Mouse (Mus musculus) gonadal fat pad, adult 2 months (tissue): Measurements from ENCODE around the gene Lce1b. TPM values are rescaled to one million over a fixed set of nuclear protein-coding genes. Genes with fewer than 3 reads are reported as not detected.
"Not testable (repeated sequence)": the region's sequence is repeated elsewhere in the genome, so short reads cannot be mapped to it uniquely, and the experiment has no call there.

Experiments
- DNase-seq: peaks from one replicate; pipeline ENCODE4 v3.0.0-alpha.2; 2012; ENCODE audit warnings: low read depth
- polyA plus RNA-seq: library from polyadenylated mRNA; depleted of rRNA; stranded (reverse); fragments of >200 nt; gene quantifications from 2 replicates; pipeline ENCODE4 v1.2.3, GENCODE M21; 2012; rRNA removed

The Lce1b gene
- not detected in 2 replicates for polyA plus RNA-seq

GRCm38 (mm10) chr3:92656826-92657225 is at the start of gene Lce1b:
Gene Lce1b (minus strand): TSS chr3:92656926.
- DNase-seq: no peak

GRCm38 (mm10) chr3:92694613-92695012 is 37.9 kb upstream of the Lce1b start:
- no peak for DNase-seq

DNA sequence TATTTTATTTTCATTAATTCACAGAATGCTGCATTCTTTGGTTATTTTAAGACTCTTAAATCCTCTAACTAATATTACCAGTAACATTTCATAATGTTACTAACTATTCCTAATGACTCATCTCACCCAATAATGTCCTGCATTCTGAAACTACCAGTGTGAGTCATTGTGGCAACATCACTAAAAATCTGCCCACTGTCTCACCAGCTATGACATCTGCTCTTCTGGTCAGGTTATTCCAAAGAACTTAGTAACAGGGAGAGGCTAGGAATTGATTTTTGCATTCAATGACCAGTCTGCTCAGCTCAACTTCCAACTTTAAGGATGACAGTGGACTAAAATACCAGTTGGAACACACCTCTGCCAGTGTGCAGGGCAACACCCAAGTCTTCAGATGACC is 35.0 kb upstream of the Lce1b start:
- DNase-seq: no peak

DNA sequence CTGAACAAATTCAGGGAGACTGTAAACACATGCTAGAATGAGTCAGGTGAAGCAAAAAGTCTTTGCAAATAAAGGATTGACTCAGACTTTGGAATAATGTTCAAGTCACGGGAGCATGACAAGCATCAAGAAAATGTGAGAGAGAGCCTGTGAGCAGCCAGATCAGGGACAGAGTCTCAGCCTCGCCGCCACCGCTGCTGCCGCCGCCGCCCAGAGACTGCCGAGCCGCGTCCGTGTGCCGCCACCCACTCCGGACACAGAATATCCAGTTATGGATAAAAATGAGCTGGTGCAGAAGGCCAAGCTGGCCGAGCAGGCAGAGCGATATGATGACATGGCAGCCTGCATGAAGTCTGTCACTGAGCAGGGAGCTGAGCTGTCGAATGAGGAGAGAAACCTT is 32.4 kb upstream of the Lce1b start:
- not testable (repeated sequence) for DNase-seq

- no peak for DNase-seq
Observed at GRCm38 (mm10) chr3:92687110-92687509, 30.4 kb upstream of the Lce1b start, which contains the start of gene Lce1d. Gene Lce1d (minus strand): TSS chr3:92687210.

GRCm38 (mm10) chr3:92678947-92679346 is 22.2 kb upstream of the Lce1b start, which contains the start of gene Lce1c:
Gene Lce1c (plus strand): TSS chr3:92679247.
- no peak for DNase-seq

DNA sequence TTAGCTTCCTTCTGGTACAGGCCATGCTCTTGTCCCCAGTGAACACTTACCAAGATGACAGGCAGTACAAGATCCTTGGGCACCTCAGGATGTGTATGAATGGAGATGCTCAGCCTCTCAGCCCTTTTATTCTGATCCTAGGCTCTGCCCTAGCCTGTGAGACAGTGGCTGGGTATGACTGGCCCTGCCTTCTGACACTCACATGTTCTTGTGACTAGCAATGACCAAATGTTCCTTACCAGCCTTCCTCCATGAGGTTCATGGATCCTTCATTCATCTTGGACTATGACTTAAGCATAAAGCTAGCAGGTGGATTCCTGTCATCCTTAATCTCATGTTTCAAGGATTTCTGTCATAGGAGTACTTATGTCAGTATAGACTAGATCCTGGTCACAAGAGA is 13.5 kb upstream of the Lce1b start, which contains the start of gene Lce1a2:
Gene Lce1a2, minus strand, starts transcription at position 101 of the 400 bp plus-strand sequence.
- DNase-seq: no peak

GRCm38 (mm10) chr3:92648207-92648606 is 8.5 kb downstream of the Lce1b start, which contains the start of gene Lce1a1:
Gene Lce1a1 (minus strand): TSS chr3:92648307.
- DNase-seq: no peak

GRCm38 (mm10) chr3:92639854-92640253 is 16.9 kb downstream of the Lce1b start:
- no peak for DNase-seq

- DNase-seq: no peak
Observed at GRCm38 (mm10) chr3:92638653-92638991, 18.1 kb downstream of the Lce1b start.

DNA sequence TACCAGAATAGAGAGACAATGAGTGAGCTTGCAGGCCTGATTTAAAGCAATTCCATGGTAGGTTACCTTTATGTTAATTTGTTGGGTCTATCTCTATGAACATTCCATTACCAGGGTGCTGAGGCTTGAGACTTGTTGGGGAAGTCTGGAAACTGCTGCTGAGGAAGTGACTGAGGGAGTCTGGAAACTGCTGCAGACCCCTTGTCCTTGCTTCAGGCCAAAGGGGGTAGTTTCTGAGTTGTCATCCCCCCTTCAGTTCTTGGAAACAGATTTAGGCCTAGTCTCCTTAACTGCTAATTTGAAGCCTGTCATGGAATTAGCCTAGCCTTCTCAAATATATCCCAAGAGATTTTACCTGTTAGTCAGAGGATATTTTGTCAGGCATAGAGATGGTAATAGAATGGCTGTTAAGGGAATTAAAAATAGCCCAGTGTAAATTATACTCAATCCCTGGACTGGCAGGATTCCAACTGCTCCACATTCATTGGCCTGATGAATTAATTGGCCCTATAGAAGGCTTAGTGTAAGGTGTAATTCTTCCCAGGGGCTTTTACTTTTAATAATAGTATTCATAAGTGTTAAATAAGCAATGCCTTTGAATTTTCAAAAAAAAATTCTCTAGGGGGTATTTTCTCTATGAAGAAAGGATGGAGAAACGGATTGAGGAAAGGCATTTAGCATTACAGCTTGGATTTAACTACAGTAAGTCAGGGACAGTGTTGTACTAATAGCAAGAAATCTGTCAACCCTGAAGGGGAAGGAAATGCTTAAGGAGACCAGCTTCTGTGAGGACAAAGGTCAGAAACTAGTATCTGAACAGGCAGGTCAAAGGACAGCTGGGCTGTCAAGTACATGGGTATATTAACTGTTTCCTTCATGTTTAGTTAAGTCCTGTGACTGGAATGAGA is 18.7 kb downstream of the Lce1b start:
- DNase-seq: no peak

DNA sequence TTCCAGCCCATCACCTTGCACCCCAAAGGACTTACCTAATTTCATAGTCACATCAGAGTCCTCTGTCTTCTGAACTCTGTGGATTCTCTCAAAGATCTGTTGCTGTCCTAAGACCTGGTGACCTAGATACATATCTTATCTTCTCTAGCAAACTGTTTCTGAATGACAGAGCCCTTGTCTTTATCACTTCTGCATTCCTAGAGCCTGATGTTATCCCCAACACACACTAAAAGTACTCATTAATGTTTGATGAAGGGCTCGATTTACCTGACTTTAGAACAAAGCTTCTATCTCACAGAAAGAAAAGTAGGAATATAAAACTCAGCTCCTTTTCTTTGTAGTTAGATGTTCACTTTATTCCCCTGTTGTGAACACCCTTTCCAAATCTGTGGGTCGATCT is 35.2 kb downstream of the Lce1b start, which contains the start of gene Lce6a:
Gene Lce6a, minus strand, starts transcription at position 101 of the 400 bp plus-strand sequence.
- no peak for DNase-seq

DNA sequence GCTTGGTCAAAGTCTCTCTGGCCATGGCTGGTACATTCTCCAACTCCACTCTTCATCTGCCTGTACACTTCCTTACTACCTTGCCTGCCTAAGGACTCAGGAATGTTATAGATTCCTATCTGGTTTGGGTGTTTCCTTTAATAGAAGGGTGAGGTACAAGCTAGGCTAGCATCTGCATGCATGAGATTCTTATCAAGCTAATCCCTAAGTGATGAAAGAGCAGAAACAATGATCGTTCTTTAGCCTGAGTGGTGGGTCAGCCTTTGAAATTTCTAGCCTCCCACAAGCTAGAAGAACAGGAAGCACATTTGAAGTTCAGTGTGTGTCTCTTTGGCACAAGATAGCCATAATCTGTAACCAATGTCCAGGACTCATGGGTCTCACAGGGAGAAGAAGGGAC is 46.9 kb downstream of the Lce1b start:
- DNase-seq: peak; percentile 79

- DNase-seq: no peak
Observed at GRCm38 (mm10) chr3:92607392-92607791, 49.3 kb downstream of the Lce1b start, which contains the start of gene 2210017I01Rik. Gene 2210017I01Rik (minus strand): TSS chr3:92607492.

Other genes starting within 250 kb of the Lce1b start
- gene Sprr2i, start 248.9 kb downstream of the Lce1b start, polyA plus RNA-seq: not detected in 2 replicates
- gene Sprr2j-ps, start 238.8 kb downstream of the Lce1b start, polyA plus RNA-seq: not detected in 2 replicates
- 6.2 and 7.4 TPM in 2 replicates for gene Gm9774, start 227.5 kb downstream of the Lce1b start, polyA plus RNA-seq
- gene Sprr2k, start 224.3 kb downstream of the Lce1b start, polyA plus RNA-seq: not detected in 2 replicates
- not detected in 2 replicates for gene Sprr1b, start 218.1 kb downstream of the Lce1b start, polyA plus RNA-seq
- not detected in 2 replicates for gene Sprr3, start 198.2 kb downstream of the Lce1b start, polyA plus RNA-seq
- gene Sprr1a, start 171.0 kb downstream of the Lce1b start, polyA plus RNA-seq: 0.28 TPM in 1 of 2 replicates, not detected in the other
- gene Sprr4, start 156.4 kb downstream of the Lce1b start, polyA plus RNA-seq: not detected in 2 replicates
- gene 2310046K23Rik, start 122.4 kb downstream of the Lce1b start, polyA plus RNA-seq: not detected in 2 replicates
- gene Ivl, start 83.2 kb downstream of the Lce1b start, polyA plus RNA-seq: not detected in 2 replicates
- gene Smcp, start 67.9 kb downstream of the Lce1b start, polyA plus RNA-seq: 27.9 and 30.2 TPM in 2 replicates
- not detected in 2 replicates for gene 2210017I01Rik, start 49.4 kb downstream of the Lce1b start, polyA plus RNA-seq
- gene Lce6a, start 35.3 kb downstream of the Lce1b start, polyA plus RNA-seq: 0.45 TPM in 1 of 2 replicates, not detected in the other
- gene Lce1a1, start 8.6 kb downstream of the Lce1b start, polyA plus RNA-seq: not detected in 2 replicates
- not detected in 2 replicates for gene Lce1a2, start 13.4 kb upstream of the Lce1b start, polyA plus RNA-seq
- gene Lce1c, start 22.3 kb upstream of the Lce1b start, polyA plus RNA-seq: not detected in 2 replicates
- gene Lce1d, start 30.3 kb upstream of the Lce1b start, polyA plus RNA-seq: not detected in 2 replicates
- gene Lce1e, start 52.1 kb upstream of the Lce1b start, polyA plus RNA-seq: not detected in 2 replicates
- not detected in 2 replicates for gene Lce1f, start 63.4 kb upstream of the Lce1b start, polyA plus RNA-seq
- not detected in 2 replicates for gene Gm38119, start 82.2 kb upstream of the Lce1b start, polyA plus RNA-seq
- not detected in 2 replicates for gene Lce1g, start 95.4 kb upstream of the Lce1b start, polyA plus RNA-seq
- gene Lce1h, start 108.1 kb upstream of the Lce1b start, polyA plus RNA-seq: not detected in 2 replicates
- gene Lce1i, start 122.0 kb upstream of the Lce1b start, polyA plus RNA-seq: not detected in 2 replicates
- not detected in 2 replicates for gene Lce1j, start 133.6 kb upstream of the Lce1b start, polyA plus RNA-seq
- gene Lce1k, start 151.0 kb upstream of the Lce1b start, polyA plus RNA-seq: not detected in 2 replicates
- not detected in 2 replicates for gene Kprp, start 170.3 kb upstream of the Lce1b start, polyA plus RNA-seq
- gene Lce1l, start 194.4 kb upstream of the Lce1b start, polyA plus RNA-seq: not detected in 2 replicates
- not detected in 2 replicates for gene 2310050C09Rik, start 213.3 kb upstream of the Lce1b start, polyA plus RNA-seq